Mouse (Mus musculus) limb, embryonic 13.5 days (tissue): Measurements from ENCODE around the gene 9930022D16Rik. TPM values are rescaled to one million over a fixed set of nuclear protein-coding genes. Genes with fewer than 3 reads are reported as not detected.

Experiments
- ATAC-seq: fragments of 200-750 bp; cut with Nextera tagmentation; 2 replicates; pipeline ENCODE4 v1.8.0; 2017; ENCODE audit warnings: low read depth, moderate number of reproducible peaks, moderate TSS enrichment; ENCODE audit not compliant: low FRiP score
- H3K27ac ChIP-seq: fragments of 300-500 bp; sonication (generic); 2 replicates; pipeline ENCODE4 v1.5.1; 2015; ENCODE audit warnings: inconsistent platforms, mild to moderate bottlenecking, moderate library complexity
- H3K27me3 ChIP-seq: fragments of 300-500 bp; sonication (generic); 2 replicates; pipeline ENCODE4 v1.6.1; 2015; ENCODE audit warnings: mild to moderate bottlenecking, inconsistent platforms
- H3K36me3 ChIP-seq: fragments of 300-500 bp; sonication (generic); 2 replicates; pipeline ENCODE4 v1.6.1; 2015; ENCODE audit warnings: inconsistent platforms, mild to moderate bottlenecking, moderate library complexity
- H3K4me1 ChIP-seq: fragments of 300-500 bp; sonication (generic); 2 replicates; pipeline ENCODE4 v1.6.1; 2015; ENCODE audit warnings: inconsistent platforms
- H3K4me2 ChIP-seq: fragments of 300-500 bp; sonication (generic); replicated peaks from 2 replicates; pipeline ENCODE4 v1.6.1; 2015; ENCODE audit warnings: inconsistent platforms, mild to moderate bottlenecking, moderate library complexity
- H3K4me3 ChIP-seq: fragments of 300-500 bp; sonication (generic); 2 replicates; pipeline ENCODE4 v1.5.1; 2015; ENCODE audit warnings: moderate library complexity, mild to moderate bottlenecking, inconsistent platforms
- H3K9ac ChIP-seq: fragments of 300-500 bp; sonication (generic); 2 replicates; pipeline ENCODE4 v1.6.1; 2015; ENCODE audit warnings: mild to moderate bottlenecking, inconsistent platforms
- H3K9me3 ChIP-seq: fragments of 300-500 bp; sonication (generic); 2 replicates; pipeline ENCODE4 v1.6.1; 2016; ENCODE audit warnings: inconsistent platforms
- WGBS: fragments of 180-500 bp; shearing (Covaris S2); methylation state at CpG from one replicate; pipeline ENCODE4 v1.1.7; 2015; 5-methylcytosine and 5-hydroxymethylcytosine counted together
- polyA plus RNA-seq: library from polyadenylated mRNA; unstranded; fragments of >200 nt; fragmentation: Nextera tagmentation; extraction: Ambion mirVana; gene quantifications from 2 replicates; pipeline ENCODE4 v1.2.1, GENCODE M21; 2015

The 9930022D16Rik gene
- polyA plus RNA-seq, 1 experiment from 2014 or later: not detected

DNA sequence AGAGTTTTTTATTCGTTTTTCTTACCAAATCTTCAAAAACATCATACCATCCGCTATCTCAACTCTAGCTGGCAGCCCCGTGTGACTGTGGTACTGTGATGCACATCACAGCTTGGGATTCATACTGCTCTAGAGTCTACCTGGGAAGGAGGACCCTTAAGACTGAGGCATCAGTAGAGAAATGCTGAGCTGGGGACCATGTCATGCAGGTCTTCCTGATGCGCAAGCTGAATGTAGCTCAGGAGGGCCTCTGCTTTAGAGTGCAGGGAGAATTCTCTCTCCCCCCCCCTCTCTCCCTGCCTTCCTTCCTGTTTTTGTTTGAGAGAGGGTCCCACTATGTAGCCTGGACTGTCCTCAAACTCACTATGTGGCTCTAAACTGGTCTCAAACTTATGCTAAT, 26.9 kb downstream of the 9930022D16Rik start:
- peak overlapping the region; percentile 57 for H3K4me3 ChIP-seq
- no peaks in the 10 kb centered on the region for H3K9me3 ChIP-seq
- H3K27me3 ChIP-seq: peaks cover 4% of the 10 kb centered on the region; the same call in 1 of the 2 replicates
- 60% methylated on average over 4 of the region's 4 CpGs for WGBS
- H3K4me1 ChIP-seq: peaks cover 18% of the 10 kb centered on the region
- H3K9ac ChIP-seq: peak overlapping the region; percentile 70
- ATAC-seq: no peak
- H3K36me3 ChIP-seq: peaks cover 27% of the 10 kb centered on the region
- H3K4me2 ChIP-seq: peak overlapping the region; percentile 87
- no peak overlapping the region for H3K27ac ChIP-seq

DNA sequence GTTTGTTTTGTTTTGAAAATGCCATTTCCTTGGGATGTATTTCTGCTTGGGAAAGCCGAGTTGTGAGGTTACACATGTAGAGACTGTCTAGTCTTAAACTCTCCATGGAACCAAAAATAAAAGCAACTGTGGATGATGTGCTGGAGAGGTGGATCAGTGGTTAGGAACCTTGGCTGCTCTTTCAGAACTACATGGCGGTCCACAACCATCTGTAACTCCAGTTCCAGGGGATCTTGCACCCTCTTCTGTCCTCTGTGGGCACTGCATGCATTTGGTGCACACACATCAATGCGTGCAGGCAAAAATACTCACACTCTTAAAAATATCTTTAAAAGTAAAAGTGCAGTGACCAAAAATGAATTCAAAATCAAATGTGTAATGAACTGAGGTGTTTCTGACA, 27.4 kb downstream of the 9930022D16Rik start:
- peak overlapping the region; percentile 87; the same call in 1 of the 2 replicates for H3K4me2 ChIP-seq
- WGBS: 59% methylated on average over 3 of the region's 3 CpGs
- no peaks in the 10 kb centered on the region for H3K9me3 ChIP-seq
- ATAC-seq: no peak
- H3K4me1 ChIP-seq: peaks cover 18% of the 10 kb centered on the region
- H3K27ac ChIP-seq: no peak overlapping the region
- no peak overlapping the region; the same call in 1 of the 2 replicates for H3K4me3 ChIP-seq
- peaks cover 4% of the 10 kb centered on the region; the same call in 1 of the 2 replicates for H3K27me3 ChIP-seq
- H3K36me3 ChIP-seq: peaks cover 23% of the 10 kb centered on the region
- H3K9ac ChIP-seq: no peak overlapping the region

DNA sequence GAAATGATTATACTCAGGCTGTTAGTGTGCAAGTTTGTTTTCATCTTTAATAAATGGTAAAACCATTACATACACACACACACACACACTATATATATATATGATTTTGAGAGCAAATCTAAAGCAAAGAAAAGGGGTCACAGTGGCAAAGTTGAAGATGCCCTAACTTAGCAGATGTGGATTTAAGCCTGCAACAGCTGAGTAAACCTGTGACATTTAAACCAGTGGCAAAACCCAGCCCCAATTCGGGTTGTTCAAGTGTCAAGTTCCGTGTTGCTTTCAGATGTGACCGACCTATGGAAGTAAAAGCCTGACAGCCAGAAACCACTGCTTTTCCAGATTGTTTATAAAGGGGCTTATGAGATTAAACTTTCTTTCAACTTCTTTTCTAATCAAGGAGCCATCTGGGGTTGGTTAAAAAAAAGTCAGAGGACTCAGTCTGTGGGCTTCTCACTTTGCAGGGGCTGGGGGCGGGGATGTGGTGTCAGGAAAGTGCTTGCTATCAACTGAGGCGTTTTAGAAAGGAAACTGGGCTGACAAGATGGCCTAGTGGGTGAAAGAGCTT, 28.5 kb downstream of the 9930022D16Rik start:
- peaks cover 18% of the 10 kb centered on the region for H3K4me1 ChIP-seq
- no peak overlapping the region for H3K9ac ChIP-seq
- peaks cover 12% of the 10 kb centered on the region for H3K36me3 ChIP-seq
- H3K4me3 ChIP-seq: no peak overlapping the region
- no peak overlapping the region for H3K27ac ChIP-seq
- ATAC-seq: no peak
- 21% methylated on average over 5 of the region's 5 CpGs for WGBS
- no peak overlapping the region for H3K4me2 ChIP-seq
- H3K27me3 ChIP-seq: peaks cover 4% of the 10 kb centered on the region; the same call in 1 of the 2 replicates
- no peaks in the 10 kb centered on the region for H3K9me3 ChIP-seq

DNA sequence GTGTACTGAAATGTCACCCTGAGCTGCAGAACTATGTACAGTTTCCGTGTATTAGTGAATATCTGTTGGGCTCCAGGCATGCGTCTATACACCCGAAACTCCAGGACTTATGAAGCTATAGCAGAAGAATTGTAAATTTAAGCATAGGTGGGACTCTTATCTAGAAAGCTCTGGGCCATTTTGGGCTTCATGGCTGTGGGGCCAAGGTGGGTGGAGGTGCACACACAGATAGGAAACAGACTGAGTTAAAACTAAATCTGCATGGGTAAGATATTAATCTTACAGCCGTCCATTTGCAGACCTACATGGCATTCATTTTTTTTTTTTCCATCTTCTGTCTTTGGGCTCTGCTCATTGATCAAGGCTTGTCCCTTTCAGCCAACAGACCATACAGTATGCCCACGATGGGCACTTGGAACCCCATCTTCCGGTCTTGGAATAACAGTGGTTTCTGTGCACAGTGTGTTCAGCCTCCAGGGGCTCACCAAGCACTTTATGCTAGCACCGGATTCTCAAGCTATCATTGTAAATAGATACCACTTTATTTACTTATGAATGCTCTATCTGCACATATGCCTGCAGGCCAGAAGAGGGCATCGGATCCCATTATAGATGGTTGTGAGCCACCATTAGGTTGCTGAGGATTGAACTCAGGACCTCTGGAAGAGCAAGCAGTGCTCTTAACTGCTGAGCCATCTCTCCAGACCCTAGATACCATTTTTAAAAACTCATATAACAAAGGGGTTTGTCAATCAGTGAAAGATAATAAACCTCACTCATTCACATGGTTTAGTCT, 29.9 kb downstream of the 9930022D16Rik start:
- Histone ChIP-seq H3K4me1 (peaks cover 18% of the 10 kb centered on the region), H3K9ac (no peak overlapping the region), H3K4me3 (no peak overlapping the region), H3K36me3 (no peaks in the 10 kb centered on the region), H3K27ac (no peak overlapping the region), H3K9me3 (no peaks in the 10 kb centered on the region), H3K27me3 (peaks cover 4% of the 10 kb centered on the region; the same call in 1 of the 2 replicates), H3K4me2 (no peak overlapping the region)
- no peak for ATAC-seq
- 92% methylated on average over 8 of the region's 8 CpGs for WGBS

- Histone ChIP-seq H3K9me3 (no peaks in the 10 kb centered on the region), H3K4me3 (no peak overlapping the region), H3K9ac (no peak overlapping the region), H3K4me2 (no peak overlapping the region), H3K36me3 (no peaks in the 10 kb centered on the region), H3K27me3 (peaks cover 4% of the 10 kb centered on the region; the same call in 1 of the 2 replicates), H3K27ac (no peak overlapping the region), H3K4me1 (peaks cover 15% of the 10 kb centered on the region)
- no peak for ATAC-seq
- 58% methylated on average over 7 of the region's 7 CpGs for WGBS
These were observed 30.9 kb downstream of the 9930022D16Rik start for GRCm38 (mm10) chr11:109444600-109444999.

GRCm38 (mm10) chr11:109445438-109446035, 31.8 kb downstream of the 9930022D16Rik start:
- whole genome bisulfite sequencing: 51% methylated on average over 13 of the region's 13 CpGs
- Histone ChIP-seq H3K36me3 (no peaks in the 10 kb centered on the region), H3K4me3 (no peak overlapping the region), H3K4me1 (peaks cover 5% of the 10 kb centered on the region), H3K4me2 (no peak overlapping the region), H3K9ac (no peak overlapping the region), H3K9me3 (no peaks in the 10 kb centered on the region), H3K27ac (no peak overlapping the region), H3K27me3 (peaks cover 4% of the 10 kb centered on the region; the same call in 1 of the 2 replicates)
- no peak for ATAC-seq

GRCm38 (mm10) chr11:109451169-109451568, 37.5 kb downstream of the 9930022D16Rik start:
- no peaks in the 10 kb centered on the region for H3K4me1 ChIP-seq
- ATAC-seq: no peak
- no peak overlapping the region for H3K4me3 ChIP-seq
- H3K36me3 ChIP-seq: no peaks in the 10 kb centered on the region
- no peak overlapping the region for H3K4me2 ChIP-seq
- WGBS: 86% methylated on average over 11 of the region's 11 CpGs
- no peaks in the 10 kb centered on the region for H3K9me3 ChIP-seq
- no peak overlapping the region for H3K9ac ChIP-seq
- no peaks in the 10 kb centered on the region for H3K27me3 ChIP-seq
- H3K27ac ChIP-seq: no peak overlapping the region

DNA sequence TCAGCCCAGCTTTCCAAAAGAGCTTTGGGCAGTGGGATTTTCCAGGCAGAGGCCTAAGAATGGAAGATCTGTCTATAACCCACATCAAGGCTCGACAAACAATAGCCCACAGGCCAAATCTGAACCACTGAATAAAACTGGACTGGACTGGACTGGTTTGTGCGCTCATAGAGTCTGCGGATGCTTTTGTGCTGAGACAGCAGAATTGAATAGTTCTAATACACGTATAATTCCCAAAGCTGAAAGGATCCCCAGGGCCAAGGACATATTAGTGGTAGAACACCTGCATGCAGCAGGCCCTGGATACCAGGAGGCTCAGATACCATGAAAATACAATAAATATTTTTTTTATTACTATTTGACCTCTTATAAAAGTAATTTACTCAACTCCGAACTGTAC, 42.5 kb downstream of the 9930022D16Rik start:
- no peak overlapping the region for H3K4me3 ChIP-seq
- H3K36me3 ChIP-seq: no peaks in the 10 kb centered on the region
- no peak for ATAC-seq
- WGBS: 85% methylated on average over 5 of the region's 5 CpGs
- H3K9ac ChIP-seq: no peak overlapping the region
- H3K4me1 ChIP-seq: no peaks in the 10 kb centered on the region
- H3K27ac ChIP-seq: no peak overlapping the region
- H3K27me3 ChIP-seq: no peaks in the 10 kb centered on the region
- no peaks in the 10 kb centered on the region for H3K9me3 ChIP-seq
- no peak overlapping the region for H3K4me2 ChIP-seq

GRCm38 (mm10) chr11:109458165-109458564, 44.4 kb downstream of the 9930022D16Rik start:
- no peak overlapping the region for H3K27ac ChIP-seq
- H3K9ac ChIP-seq: no peak overlapping the region
- H3K36me3 ChIP-seq: no peaks in the 10 kb centered on the region
- WGBS: 95% methylated on average over 11 of the region's 11 CpGs
- no peak for ATAC-seq
- no peaks in the 10 kb centered on the region for H3K4me1 ChIP-seq
- H3K4me3 ChIP-seq: no peak overlapping the region
- no peaks in the 10 kb centered on the region for H3K9me3 ChIP-seq
- no peaks in the 10 kb centered on the region for H3K27me3 ChIP-seq
- no peak overlapping the region for H3K4me2 ChIP-seq

DNA sequence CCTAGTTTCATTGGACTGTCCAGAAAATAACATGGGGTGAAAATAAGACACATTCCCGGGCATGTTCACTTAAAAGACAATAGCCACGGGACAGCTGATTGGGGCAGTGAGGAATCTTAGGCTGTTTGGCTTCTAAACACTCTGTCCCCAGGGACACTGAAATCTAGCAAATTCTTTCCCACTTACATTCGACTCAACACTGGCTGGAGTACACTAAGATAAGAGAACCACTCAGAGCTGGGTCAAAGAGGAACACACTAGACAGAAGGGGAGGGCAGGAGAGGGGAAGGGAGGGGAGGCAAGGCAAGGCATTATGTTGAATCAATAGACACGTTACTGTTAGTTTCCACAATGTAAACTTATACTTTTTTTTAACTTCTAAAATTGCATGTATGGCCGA, 46.9 kb downstream of the 9930022D16Rik start:
- no peaks in the 10 kb centered on the region for H3K27me3 ChIP-seq
- WGBS: 77% methylated on average over 5 of the region's 5 CpGs
- H3K4me2 ChIP-seq: no peak overlapping the region
- no peaks in the 10 kb centered on the region for H3K9me3 ChIP-seq
- H3K9ac ChIP-seq: no peak overlapping the region
- no peaks in the 10 kb centered on the region for H3K36me3 ChIP-seq
- H3K4me1 ChIP-seq: no peaks in the 10 kb centered on the region
- H3K27ac ChIP-seq: no peak overlapping the region
- ATAC-seq: no peak
- H3K4me3 ChIP-seq: no peak overlapping the region

DNA sequence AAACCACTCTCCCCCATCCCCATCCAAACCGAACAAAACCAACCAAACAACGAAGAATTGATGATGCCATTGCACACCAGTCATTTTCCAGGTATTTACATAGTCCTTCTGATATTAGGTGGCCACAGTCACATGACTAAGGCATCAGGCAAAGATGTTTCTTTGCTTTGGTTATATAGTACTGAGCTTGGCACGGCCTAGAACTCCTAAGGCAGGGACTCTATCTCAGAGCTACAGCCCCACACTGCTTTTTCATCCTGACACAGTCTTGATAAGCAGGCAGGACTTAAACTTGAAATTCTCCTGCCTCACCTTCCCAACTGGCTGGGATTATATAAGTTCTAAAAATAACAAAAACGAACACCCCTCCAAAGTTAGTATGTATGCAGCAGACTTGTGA, 51.4 kb downstream of the 9930022D16Rik start:
- Histone ChIP-seq H3K4me1 (no peaks in the 10 kb centered on the region), H3K4me2 (no peak overlapping the region), H3K9me3 (no peaks in the 10 kb centered on the region), H3K27ac (no peak overlapping the region), H3K36me3 (no peaks in the 10 kb centered on the region), H3K9ac (no peak overlapping the region), H3K27me3 (0 out of 2 replicates have a peak, but pooled peaks cover under 1% of the 10 kb centered on the region), H3K4me3 (no peak overlapping the region)
- ATAC-seq: no peak
- WGBS: 91% methylated on average over 4 of the region's 4 CpGs

- no peak for ATAC-seq
- no peak overlapping the region for H3K4me3 ChIP-seq
- H3K4me1 ChIP-seq: peaks cover 9% of the 10 kb centered on the region
- no peaks in the 10 kb centered on the region for H3K9me3 ChIP-seq
- H3K27ac ChIP-seq: no peak overlapping the region
- H3K36me3 ChIP-seq: no peaks in the 10 kb centered on the region
- 67% methylated on average over 8 of the region's 8 CpGs for WGBS
- H3K27me3 ChIP-seq: peaks cover 17% of the 10 kb centered on the region
- H3K9ac ChIP-seq: no peak overlapping the region
- H3K4me2 ChIP-seq: no peak overlapping the region
These were observed 53.3 kb downstream of the 9930022D16Rik start for GRCm38 (mm10) chr11:109466987-109467386.
